Mouse (Mus musculus) C2C12 (cell line): ENCODE measurements around the gene Mmrn2. TPM values are rescaled to one million over a fixed set of nuclear protein-coding genes. Genes with fewer than 3 reads are reported as not detected.
"Not testable (repeated sequence)": the region's sequence is repeated elsewhere in the genome, so short reads cannot be mapped to it uniquely, and the experiment has no call there.

Experiments
- H3K27me3 ChIP-seq: one replicate; pipeline ENCODE4 v1.6.1; 2011; ENCODE audit not compliant: control insufficient read depth, insufficient read depth, insufficient read length
- H3K36me3 ChIP-seq: one replicate; pipeline ENCODE4 v1.6.1; 2011; ENCODE audit not compliant: control insufficient read depth, insufficient read depth
- H3K4me3 ChIP-seq: one replicate; pipeline ENCODE4 v1.5.1; 2011; ENCODE audit warnings: mild to moderate bottlenecking, control low read depth; ENCODE audit not compliant: poor library complexity, insufficient read depth, severe bottlenecking
- H3K79me2 ChIP-seq: one replicate; pipeline ENCODE4 v1.6.1; 2011; ENCODE audit not compliant: control insufficient read depth, insufficient read depth
- H3K79me3 ChIP-seq: one replicate; pipeline ENCODE4 v1.6.1; 2011; ENCODE audit warnings: low read depth, control low read depth
- H3ac ChIP-seq: one replicate; pipeline ENCODE3; 2011; ENCODE audit warnings: low read depth; ENCODE audit not compliant: control insufficient read depth, insufficient read length
- CEBPB ChIP-seq: IDR thresholded peaks from one replicate; pipeline ENCODE4 v1.6.1; 2011; ENCODE audit warnings: low read depth, mild to moderate bottlenecking, control low read depth, moderate library complexity
- CTCF ChIP-seq: IDR thresholded peaks from one replicate; pipeline ENCODE4 v1.5.1; 2011; ENCODE audit not compliant: control insufficient read depth, insufficient read depth, insufficient read length
- FOSL1 ChIP-seq: IDR thresholded peaks from one replicate; pipeline ENCODE4 v1.8.0; 2011; ENCODE audit warnings: mild to moderate bottlenecking, low read length; ENCODE audit not compliant: poor library complexity, insufficient read depth, severe bottlenecking
- MAX ChIP-seq: IDR thresholded peaks from one replicate; pipeline ENCODE4 v1.6.1; 2011; ENCODE audit warnings: mild to moderate bottlenecking, control low read depth
- MYOD1 ChIP-seq: IDR thresholded peaks from one replicate; pipeline ENCODE4 v1.6.1; 2011; ENCODE audit warnings: low read depth; ENCODE audit not compliant: control insufficient read depth, insufficient read length
- MYOG ChIP-seq: IDR thresholded peaks from one replicate; pipeline ENCODE4 v1.6.1; 2011; ENCODE audit not compliant: control insufficient read depth, insufficient read length; ENCODE audit errors: extremely low read depth
- USF1 ChIP-seq: IDR thresholded peaks from one replicate; pipeline ENCODE4 v1.6.1; 2011; ENCODE audit warnings: low read depth, mild to moderate bottlenecking, control low read depth, moderate library complexity
- polyA plus RNA-seq: library from polyadenylated mRNA; unstranded; fragments of >200 nt; fragmentation: generic; extraction: Trizol; gene quantifications from one replicate; pipeline ENCODE4 v1.2.1, GENCODE M21; 2012; ENCODE audit warnings: missing spikeins

Mmrn2 gene
- polyA plus RNA-seq, 1 experiment = 0.04 TPM

DNA sequence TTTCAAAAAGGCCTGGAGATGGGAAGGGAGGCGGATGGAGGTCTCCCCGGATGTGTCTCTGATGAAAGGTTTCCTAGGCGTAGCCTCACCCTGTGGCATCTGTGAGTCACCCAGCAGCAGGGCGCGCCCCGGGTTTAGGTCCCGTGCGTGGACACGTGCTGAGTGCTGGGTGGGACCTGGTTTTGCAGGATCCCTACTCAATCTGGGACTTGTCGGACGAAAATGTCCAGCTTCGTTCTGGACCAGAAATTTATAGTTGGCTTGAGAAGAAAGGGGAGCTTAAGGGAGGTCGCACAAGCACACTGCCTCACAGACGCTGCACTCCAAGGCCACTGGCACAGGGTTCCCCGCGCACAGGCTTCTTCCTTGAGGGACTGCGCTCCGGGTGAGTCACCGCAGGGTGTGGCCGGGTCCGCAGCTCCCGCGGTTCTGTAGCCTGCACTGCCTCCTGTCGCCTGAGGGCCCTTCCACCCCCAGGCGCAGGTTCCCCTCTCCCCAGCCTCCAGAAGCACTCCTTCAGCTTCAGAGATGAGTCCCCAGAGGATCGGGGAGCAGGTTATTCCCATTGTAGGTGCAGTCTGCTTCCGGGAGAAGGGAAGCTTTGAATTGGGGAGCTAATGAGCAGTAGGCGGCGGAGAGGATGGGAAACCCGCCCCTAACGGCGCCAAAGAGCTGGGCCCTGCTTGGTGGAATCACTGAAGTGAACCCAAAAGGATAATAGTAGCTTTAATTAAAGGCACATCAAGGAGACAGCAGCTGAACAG lies 11.6 kb upstream of the Mmrn2 start:
- no peaks in the 10 kb centered on the region for H3K79me3 ChIP-seq
- H3K27me3 ChIP-seq = no peaks in the 10 kb centered on the region
- peak overlapping the region; percentile 43 for H3ac ChIP-seq
- peak overlapping the region; percentile 14 for H3K4me3 ChIP-seq
- TF ChIP-seq MAX (peak; percentile 83), MYOD1 (no peak), MYOG (no peak), FOSL1 (peak; percentile 22), CEBPB (peak; percentile 26), CTCF (peak; percentile 75), USF1 (peak; percentile 72)
- no peaks in the 10 kb centered on the region for H3K36me3 ChIP-seq
- no peaks in the 10 kb centered on the region for H3K79me2 ChIP-seq

- H3K36me3 ChIP-seq, H3K27me3 ChIP-seq, H3K79me3 ChIP-seq, H3K4me3 ChIP-seq, H3K79me2 ChIP-seq: not testable (repeated sequence)
- peak overlapping the region; percentile 3 for H3ac ChIP-seq
Observed at GRCm38 (mm10) chr14:34364254-34365146, 10.8 kb upstream of the Mmrn2 start.

DNA sequence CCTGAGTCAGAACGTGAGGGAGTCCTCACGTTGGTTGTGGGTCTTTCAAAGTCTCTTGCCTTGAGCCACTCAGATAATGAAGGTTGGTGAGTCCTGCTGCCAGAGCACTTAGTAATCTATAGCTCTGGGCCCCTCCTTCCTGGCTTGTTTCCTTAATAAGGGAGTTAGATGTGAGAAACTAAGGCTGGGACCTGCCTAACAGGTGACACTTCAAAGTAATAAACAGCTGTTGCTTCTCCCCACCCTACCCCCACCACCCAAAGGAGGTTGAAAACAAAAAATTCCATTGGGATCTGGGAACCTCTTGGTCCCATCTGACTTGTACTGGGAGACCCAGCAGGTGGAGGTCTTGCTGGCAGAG lies 10.1 kb upstream of the Mmrn2 start:
- no peaks in the 10 kb centered on the region for H3K79me3 ChIP-seq
- H3K4me3 ChIP-seq = no peak overlapping the region
- no peaks in the 10 kb centered on the region for H3K79me2 ChIP-seq
- H3K27me3 ChIP-seq = no peaks in the 10 kb centered on the region
- TF ChIP-seq MYOD1 = no peak
- TF ChIP-seq FOSL1 = no peak
- TF ChIP-seq CTCF = no peak
- no peak for TF ChIP-seq USF1
- no peak for TF ChIP-seq MYOG
- no peak for TF ChIP-seq MAX
- no peak for TF ChIP-seq CEBPB
- no peaks in the 10 kb centered on the region for H3K36me3 ChIP-seq
- no peak overlapping the region for H3ac ChIP-seq

DNA sequence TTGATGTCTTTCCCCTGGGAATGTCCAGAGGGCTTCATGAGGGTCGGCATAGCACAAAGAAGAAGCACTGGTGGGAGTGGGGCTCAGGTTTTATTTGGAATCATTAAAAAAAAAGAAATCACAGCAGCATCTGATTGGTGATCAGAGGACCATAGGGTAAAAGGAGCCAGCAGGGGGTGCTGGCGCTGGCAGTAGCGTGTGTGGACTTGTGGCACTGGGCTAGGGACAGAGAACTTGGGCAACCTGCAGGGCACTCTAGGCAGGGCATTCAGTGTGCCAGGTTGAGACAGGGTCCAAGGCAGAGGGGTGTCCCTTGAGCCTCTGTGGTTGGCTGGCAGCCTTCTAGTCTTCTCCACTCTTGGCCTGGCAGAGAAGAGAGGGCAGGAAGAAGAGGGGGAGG lies 5.1 kb upstream of the Mmrn2 start:
- H3K79me3 ChIP-seq = no peaks in the 10 kb centered on the region
- no peak for TF ChIP-seq CTCF
- no peak for TF ChIP-seq MYOD1
- no peak for TF ChIP-seq MYOG
- TF ChIP-seq USF1 = no peak
- TF ChIP-seq MAX = no peak
- no peak for TF ChIP-seq CEBPB
- no peak for TF ChIP-seq FOSL1
- H3K36me3 ChIP-seq = no peaks in the 10 kb centered on the region
- no peak overlapping the region for H3ac ChIP-seq
- no peaks in the 10 kb centered on the region for H3K79me2 ChIP-seq
- H3K27me3 ChIP-seq = no peaks in the 10 kb centered on the region
- H3K4me3 ChIP-seq = no peak overlapping the region

GRCm38 (mm10) chr14:34370921-34371320 lies 4.3 kb upstream of the Mmrn2 start:
- H3K79me2 ChIP-seq = no peaks in the 10 kb centered on the region

More at GRCm38 (mm10) chr14:34370921-34371320, 4.3 kb upstream of the Mmrn2 start:
- TF ChIP-seq MYOG (no peak), CEBPB (no peak), USF1 (no peak), MYOD1 (no peak), CTCF (no peak), MAX (no peak), FOSL1 (no peak)
- no peaks in the 10 kb centered on the region for H3K79me3 ChIP-seq
- H3K4me3 ChIP-seq = no peak overlapping the region
- no peaks in the 10 kb centered on the region for H3K36me3 ChIP-seq
- H3ac ChIP-seq = no peak overlapping the region
- H3K27me3 ChIP-seq = no peaks in the 10 kb centered on the region
